Mouse (Mus musculus) midbrain, postnatal 0 days (tissue): ENCODE data around the gene Mrpl2. TPM values are rescaled to one million over a fixed set of nuclear protein-coding genes. Genes with fewer than 3 reads are reported as not detected.

Experiments
- ATAC-seq: fragments of 200-750 bp; cut with Nextera tagmentation; 2 replicates; pipeline ENCODE4 v1.8.0; 2017; ENCODE audit warnings: moderate number of reproducible peaks, mild to moderate bottlenecking, moderate TSS enrichment, moderate library complexity; ENCODE audit not compliant: low FRiP score
- DNase-seq: peaks from one replicate; pipeline ENCODE4 v3.0.0-alpha.2; 2015; ENCODE audit warnings: low spot score
- H3K27ac ChIP-seq: fragments of 300-500 bp; sonication (generic); 2 replicates; pipeline ENCODE4 v1.5.1; 2014; ENCODE audit warnings: low read depth, mild to moderate bottlenecking, low read length, mixed read lengths
- H3K27me3 ChIP-seq: fragments of 300-500 bp; sonication (generic); 2 replicates; pipeline ENCODE4 v1.6.1; 2014; ENCODE audit warnings: low read length, control low read depth, mixed read lengths; ENCODE audit not compliant: insufficient read depth
- H3K36me3 ChIP-seq: fragments of 300-500 bp; sonication (generic); 2 replicates; pipeline ENCODE4 v1.6.1; 2014; ENCODE audit warnings: low read length, control low read depth, mixed read lengths; ENCODE audit not compliant: insufficient read depth
- H3K4me1 ChIP-seq: fragments of 300-500 bp; sonication (generic); 2 replicates; pipeline ENCODE4 v1.6.1; 2014; ENCODE audit warnings: mild to moderate bottlenecking, control low read depth, antibody characterized with exemption, low read length, mixed read lengths; ENCODE audit not compliant: insufficient read depth
- H3K4me2 ChIP-seq: fragments of 300-500 bp; sonication (generic); 2 replicates; pipeline ENCODE4 v1.6.1; 2014; ENCODE audit warnings: low read depth, mild to moderate bottlenecking, low read length, mixed read lengths; ENCODE audit not compliant: poor library complexity, severe bottlenecking
- H3K4me3 ChIP-seq: fragments of 300-500 bp; sonication (generic); 2 replicates; pipeline ENCODE4 v1.5.1; 2014; ENCODE audit warnings: low read depth, mild to moderate bottlenecking, low read length, moderate library complexity
- H3K9ac ChIP-seq: fragments of 300-500 bp; sonication (generic); replicated peaks from 2 replicates; pipeline ENCODE4 v1.6.1; 2014; ENCODE audit warnings: mild to moderate bottlenecking, low read length, moderate library complexity, mixed read lengths; ENCODE audit not compliant: poor library complexity, severe bottlenecking
- H3K9me3 ChIP-seq: fragments of 300-500 bp; sonication (generic); 2 replicates; pipeline ENCODE4 v1.6.1; 2016; ENCODE audit warnings: low read length, control low read depth
- CTCF ChIP-seq: IDR thresholded peaks from 2 replicates; pipeline ENCODE4 v1.5.1; 2016; ENCODE audit warnings: antibody characterized with exemption, mild to moderate bottlenecking
- WGBS: fragments of 180-500 bp; shearing (Covaris S2); extraction: QIAGEN DNeasy Blood & Tissue Kit; methylation state at CpG from one replicate; pipeline ENCODE4 v1.1.7; 2014; 5-methylcytosine and 5-hydroxymethylcytosine counted together
- polyA plus RNA-seq: library from polyadenylated mRNA; unstranded; fragments of >200 nt; fragmentation: Nextera tagmentation; extraction: Ambion mirVana; gene quantifications from 2 replicates; pipeline ENCODE4 v1.2.1, GENCODE M21; 2015
- total RNA-seq: library from RNA; depleted of rRNA; stranded (reverse); fragments of >200 nt; gene quantifications from 2 replicates; pipeline ENCODE4 v1.2.3, GENCODE M21; 2014

Mrpl2 gene
- total and polyA plus RNA-seq, 2 experiments from 2014 or later = 46.7 to 85.7 TPM

DNA sequence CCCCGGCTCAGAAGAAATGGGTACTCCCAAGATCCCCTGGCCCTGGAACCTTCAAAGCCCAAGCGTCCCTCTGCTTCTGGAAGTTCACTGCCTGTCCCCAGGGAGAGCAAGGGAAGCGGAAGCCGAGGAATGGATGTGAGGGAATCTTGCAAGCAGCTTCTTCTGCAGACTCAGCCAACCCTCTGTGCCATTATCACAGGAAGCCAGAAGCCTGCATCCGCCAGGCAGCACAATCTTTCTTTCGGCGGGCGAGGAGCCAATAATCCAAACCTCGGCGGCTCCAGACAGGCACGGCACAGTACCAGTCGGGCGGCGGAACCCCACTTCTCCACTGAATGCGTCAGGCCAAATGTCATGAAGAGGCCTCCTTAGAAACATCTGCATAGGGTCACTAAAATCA is 24.7 kb upstream of the Mrpl2 start:
- H3K9ac ChIP-seq = no peak overlapping the region
- peaks cover 23% of the 10 kb centered on the region for H3K4me1 ChIP-seq
- ATAC-seq = no peak

DNA sequence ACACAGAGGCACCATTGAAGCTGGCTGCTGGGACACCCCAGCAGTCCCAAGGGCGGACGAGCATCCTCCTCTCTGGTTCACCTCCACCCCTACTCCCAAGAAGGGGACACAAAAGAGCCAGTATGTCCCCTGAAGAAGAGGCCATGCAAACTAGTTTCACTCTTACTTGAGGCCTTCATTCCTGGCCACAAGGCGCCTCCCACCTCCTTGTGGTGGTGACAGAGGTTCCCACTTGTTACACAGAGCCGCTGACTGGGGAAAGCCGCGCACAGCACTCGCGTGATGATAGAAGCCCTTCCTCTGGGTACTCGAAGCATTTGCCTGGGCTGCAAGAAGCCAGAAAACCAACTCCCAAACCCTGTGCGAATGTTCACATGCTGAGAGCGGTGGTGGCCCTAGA is 23.8 kb upstream of the Mrpl2 start:
- WGBS = 94% methylated on average over 11 of the region's 11 CpGs
- ATAC-seq = no peak
- peaks cover 29% of the 10 kb centered on the region for H3K4me1 ChIP-seq

More for the DNA sequence above, 24.7 kb upstream of the Mrpl2 start:
- H3K4me3 ChIP-seq = no peak overlapping the region
- no peaks in the 10 kb centered on the region for H3K9me3 ChIP-seq
- no peaks in the 10 kb centered on the region for H3K36me3 ChIP-seq
- peak overlapping the region; percentile 38; the same call in 1 of the 2 replicates for H3K27ac ChIP-seq
- no peak for TF ChIP-seq CTCF
- no peaks in the 10 kb centered on the region for H3K27me3 ChIP-seq
- peak; percentile 54 for DNase-seq
- H3K4me2 ChIP-seq = no peak overlapping the region
- WGBS = 62% methylated on average over 15 of the region's 15 CpGs

DNA sequence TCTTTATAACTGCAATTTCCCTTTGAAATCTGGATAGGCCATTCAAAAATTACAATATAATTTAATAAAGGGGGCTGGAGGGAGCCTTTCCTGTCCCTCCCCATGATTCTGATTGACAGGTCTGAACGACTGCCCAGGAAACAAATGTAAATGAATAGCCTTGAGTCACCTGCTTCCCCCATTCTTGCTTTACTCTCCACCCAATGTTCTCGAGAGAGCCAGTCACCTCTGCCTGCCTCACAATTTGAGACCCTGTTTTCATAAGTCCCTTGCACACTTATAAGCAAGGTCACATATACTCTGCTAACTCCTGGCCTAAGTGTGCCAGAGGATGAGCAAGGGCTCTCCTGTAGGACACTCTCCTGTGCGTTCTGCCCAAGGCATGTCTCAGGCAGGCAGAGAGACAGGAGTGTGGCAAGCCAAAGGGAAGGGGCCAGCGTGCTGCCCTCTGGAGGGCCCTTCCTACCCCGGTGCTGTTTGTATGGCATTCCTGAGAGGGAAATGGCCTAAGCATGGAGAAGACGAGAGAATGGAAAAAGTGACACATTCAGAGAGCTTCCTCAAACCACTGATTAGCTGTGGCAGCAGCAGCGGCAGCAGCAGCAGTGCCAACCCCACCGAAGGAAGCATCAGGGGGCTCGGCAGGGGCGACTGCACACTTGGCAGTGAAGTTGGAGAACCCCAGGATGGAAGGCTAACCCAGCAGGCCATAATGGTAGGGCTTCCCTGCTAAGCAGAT is 22.0 kb upstream of the Mrpl2 start:
- 30% methylated on average over 10 of the region's 10 CpGs for whole genome bisulfite sequencing
- Histone ChIP-seq H3K4me1 (peaks cover 29% of the 10 kb centered on the region), H3K4me3 (no peak overlapping the region), H3K9ac (no peak overlapping the region), H3K36me3 (no peaks in the 10 kb centered on the region), H3K27ac (peak overlapping the region; percentile 8; the same call in 1 of the 2 replicates), H3K9me3 (no peaks in the 10 kb centered on the region), H3K27me3 (no peaks in the 10 kb centered on the region), H3K4me2 (no peak overlapping the region)
- ATAC-seq (no peak), DNase-seq (no peak)
- TF ChIP-seq CTCF = peak; percentile 33; the same call in 1 of the 2 replicates

More for the DNA sequence above, 23.8 kb upstream of the Mrpl2 start:
- H3K4me2 ChIP-seq = no peak overlapping the region
- DNase-seq = no peak
- no peak for TF ChIP-seq CTCF
- no peaks in the 10 kb centered on the region for H3K27me3 ChIP-seq
- H3K4me3 ChIP-seq = no peak overlapping the region
- H3K27ac ChIP-seq = no peak overlapping the region
- H3K36me3 ChIP-seq = no peaks in the 10 kb centered on the region
- no peak overlapping the region for H3K9ac ChIP-seq
- H3K9me3 ChIP-seq = no peaks in the 10 kb centered on the region

DNA sequence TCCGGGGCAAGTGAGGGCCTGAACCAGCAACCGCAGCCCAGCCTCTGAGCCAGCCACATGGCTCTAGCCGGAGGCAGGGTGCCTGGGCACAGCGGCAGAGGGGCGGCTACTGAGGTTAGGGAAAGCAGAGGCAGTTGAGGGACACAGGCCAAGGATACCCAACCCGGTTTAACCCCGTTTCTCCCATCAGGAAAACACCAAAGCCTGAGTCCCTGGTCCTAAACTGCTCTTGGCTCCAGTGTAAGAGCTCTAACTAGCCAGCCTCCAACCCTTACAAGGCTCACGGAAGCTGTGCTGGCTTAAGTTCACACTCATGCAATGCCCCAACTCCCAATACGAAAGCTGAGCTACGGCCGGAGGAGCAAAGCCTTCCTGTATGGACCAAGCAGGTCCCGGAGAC is 21.4 kb upstream of the Mrpl2 start:
- ATAC-seq (no peak), DNase-seq (no peak)
- H3K9me3 ChIP-seq = no peaks in the 10 kb centered on the region
- 79% methylated on average over 12 of the region's 12 CpGs for WGBS
- H3K27ac ChIP-seq = no peak overlapping the region
- H3K4me2 ChIP-seq = no peak overlapping the region
- no peak overlapping the region for H3K4me3 ChIP-seq
- H3K4me1 ChIP-seq = peaks cover 23% of the 10 kb centered on the region
- H3K27me3 ChIP-seq = no peaks in the 10 kb centered on the region
- no peak overlapping the region for H3K9ac ChIP-seq
- no peak for TF ChIP-seq CTCF
- no peaks in the 10 kb centered on the region for H3K36me3 ChIP-seq

DNA sequence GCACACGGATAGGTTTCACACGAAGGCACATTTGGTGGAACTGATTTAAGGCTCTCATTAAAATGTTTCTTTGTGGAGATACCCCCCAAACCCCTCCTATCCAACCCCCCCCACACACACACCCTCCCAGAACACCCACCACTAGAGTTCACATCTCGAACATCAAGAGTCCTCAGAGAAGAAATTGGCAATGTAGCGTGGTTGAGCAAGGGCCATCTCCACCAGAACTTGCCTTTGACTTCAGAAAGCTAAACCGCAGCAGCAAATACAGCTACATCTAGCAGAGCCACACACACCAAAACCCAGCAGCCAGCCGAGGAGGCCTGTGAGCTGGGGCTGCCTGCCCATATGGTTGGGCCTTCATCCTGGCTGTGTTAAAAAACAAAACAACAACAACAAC is 18.6 kb upstream of the Mrpl2 start:
- H3K36me3 ChIP-seq = peaks cover 7% of the 10 kb centered on the region; the same call in 1 of the 2 replicates
- H3K4me1 ChIP-seq = peaks cover 14% of the 10 kb centered on the region; the same call in 1 of the 2 replicates
- ATAC-seq (no peak), DNase-seq (no peak)
- no peaks in the 10 kb centered on the region for H3K9me3 ChIP-seq
- no peaks in the 10 kb centered on the region for H3K27me3 ChIP-seq
- peak overlapping the region; percentile 95 for H3K4me3 ChIP-seq
- H3K4me2 ChIP-seq = peak overlapping the region; percentile 59
- TF ChIP-seq CTCF = no peak
- whole genome bisulfite sequencing = 71% methylated on average over 6 of the region's 6 CpGs
- 0 out of 2 replicates have a peak overlapping the region, but pooled peaks have one; percentile 72 for H3K9ac ChIP-seq
- no peak overlapping the region for H3K27ac ChIP-seq

DNA sequence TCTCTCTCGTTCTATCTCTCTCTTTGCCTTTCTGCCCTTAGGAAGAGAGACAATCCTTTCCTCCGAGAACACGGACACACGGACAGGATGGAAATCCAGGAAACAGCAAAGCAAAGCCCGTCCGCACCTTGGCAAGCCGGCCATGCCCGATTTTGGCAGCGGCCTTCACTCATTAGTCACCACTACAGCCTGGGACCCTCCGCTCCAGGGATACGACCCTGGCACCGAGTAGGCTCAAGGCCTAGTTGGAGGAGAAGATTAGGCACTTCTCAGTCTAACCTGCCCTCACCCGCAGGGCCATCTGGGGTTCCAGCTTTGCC is 17.6 kb upstream of the Mrpl2 start:
- TF ChIP-seq CTCF = no peak
- peak overlapping the region; percentile 95 for H3K4me3 ChIP-seq
- H3K27me3 ChIP-seq = no peaks in the 10 kb centered on the region
- H3K27ac ChIP-seq = peak overlapping the region; percentile 84; the same call in 1 of the 2 replicates
- H3K36me3 ChIP-seq = peaks cover 16% of the 10 kb centered on the region
- H3K4me1 ChIP-seq = peaks cover 14% of the 10 kb centered on the region; the same call in 1 of the 2 replicates
- H3K9me3 ChIP-seq = no peaks in the 10 kb centered on the region
- under 1% methylated on average over 12 of the region's 13 CpGs for WGBS
- H3K4me2 ChIP-seq = peak overlapping the region; percentile 59
- H3K9ac ChIP-seq = peak overlapping the region; percentile 72
- DNase-seq (peak; percentile 41), ATAC-seq (peak; percentile 11; the same call in 1 of the 2 replicates)
